Mouse (Mus musculus) liver, embryonic 15.5 days (tissue): ENCODE data around the gene Olfr1385. TPM values are rescaled to one million over a fixed set of nuclear protein-coding genes. Genes with fewer than 3 reads are reported as not detected.
"Not testable (repeated sequence)": the region's sequence is repeated elsewhere in the genome, so short reads cannot be mapped to it uniquely, and the experiment has no call there.

Experiments
- ATAC-seq: fragments of 200-750 bp; cut with Nextera tagmentation; 2 replicates; pipeline ENCODE4 v1.8.0; 2017; ENCODE audit warnings: moderate number of reproducible peaks, mild to moderate bottlenecking, moderate library complexity; ENCODE audit not compliant: insufficient read depth
- H3K27ac ChIP-seq: fragments of 300-500 bp; sonication (generic); replicated peaks from 2 replicates; pipeline ENCODE4 v1.5.1; 2015; ENCODE audit warnings: mild to moderate bottlenecking, inconsistent platforms
- H3K27me3 ChIP-seq: fragments of 300-500 bp; sonication (generic); 2 replicates; pipeline ENCODE4 v1.6.1; 2015; ENCODE audit warnings: mild to moderate bottlenecking, inconsistent platforms
- H3K36me3 ChIP-seq: fragments of 300-500 bp; sonication (generic); replicated peaks from 2 replicates; pipeline ENCODE4 v1.6.1; 2015; ENCODE audit warnings: moderate library complexity, mild to moderate bottlenecking, inconsistent platforms
- H3K4me1 ChIP-seq: fragments of 300-500 bp; sonication (generic); replicated peaks from 2 replicates; pipeline ENCODE4 v1.6.1; 2015; ENCODE audit warnings: inconsistent platforms
- H3K4me2 ChIP-seq: fragments of 300-500 bp; sonication (generic); 2 replicates; pipeline ENCODE4 v1.6.1; 2015; ENCODE audit warnings: moderate library complexity, mild to moderate bottlenecking, inconsistent platforms
- H3K4me3 ChIP-seq: fragments of 300-500 bp; sonication (generic); replicated peaks from 2 replicates; pipeline ENCODE4 v1.5.1; 2015; ENCODE audit warnings: mild to moderate bottlenecking, inconsistent platforms
- H3K9ac ChIP-seq: fragments of 300-500 bp; sonication (generic); 2 replicates; pipeline ENCODE4 v1.6.1; 2015; ENCODE audit warnings: moderate library complexity, mild to moderate bottlenecking, inconsistent platforms
- H3K9me3 ChIP-seq: fragments of 300-500 bp; sonication (generic); replicated peaks from 2 replicates; pipeline ENCODE4 v1.6.1; 2016; ENCODE audit warnings: inconsistent platforms
- WGBS: fragments of 180-500 bp; shearing (Covaris S2); methylation state at CpG from one replicate; pipeline ENCODE4 v1.1.7; 2015; ENCODE audit warnings: mixed read lengths; ENCODE audit not compliant: insufficient replicate concordance; 5-methylcytosine and 5-hydroxymethylcytosine counted together
- polyA plus RNA-seq: library from polyadenylated mRNA; unstranded; fragments of >200 nt; fragmentation: Nextera tagmentation; extraction: Ambion mirVana; gene quantifications from 2 replicates; pipeline ENCODE4 v1.2.1, GENCODE M21; 2015

The Olfr1385 gene
- polyA plus RNA-seq, result not detected in 2 replicates

DNA sequence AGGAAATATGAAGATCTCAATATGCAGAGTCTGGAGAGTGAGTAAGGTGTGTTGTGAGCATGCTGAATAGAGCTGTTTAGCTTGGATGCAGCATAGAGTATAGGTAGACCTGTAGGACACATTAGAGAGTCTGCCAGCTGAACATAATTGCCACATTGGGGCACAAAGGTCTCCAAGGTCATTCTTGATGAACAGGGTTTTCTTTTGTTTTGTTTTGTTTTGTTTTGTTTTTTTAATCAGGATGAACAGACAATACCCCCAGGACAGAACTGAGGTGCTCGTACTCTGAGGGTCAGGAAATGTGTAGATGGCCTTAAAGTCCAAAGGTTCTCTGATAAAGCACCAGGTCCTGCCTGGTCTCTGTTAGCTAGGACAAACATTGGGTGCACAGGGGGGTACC lies at the start of gene Olfr1385:
Gene Olfr1385 (plus strand): TSS at position 301 of the 400 bp plus-strand sequence.
- H3K27ac ChIP-seq, H3K4me2 ChIP-seq, H3K9ac ChIP-seq, H3K27me3 ChIP-seq, H3K9me3 ChIP-seq, H3K36me3 ChIP-seq, ATAC-seq, H3K4me1 ChIP-seq, H3K4me3 ChIP-seq: not testable (repeated sequence)
- 38% methylated on average over 1 of the region's 1 CpGs for WGBS

DNA sequence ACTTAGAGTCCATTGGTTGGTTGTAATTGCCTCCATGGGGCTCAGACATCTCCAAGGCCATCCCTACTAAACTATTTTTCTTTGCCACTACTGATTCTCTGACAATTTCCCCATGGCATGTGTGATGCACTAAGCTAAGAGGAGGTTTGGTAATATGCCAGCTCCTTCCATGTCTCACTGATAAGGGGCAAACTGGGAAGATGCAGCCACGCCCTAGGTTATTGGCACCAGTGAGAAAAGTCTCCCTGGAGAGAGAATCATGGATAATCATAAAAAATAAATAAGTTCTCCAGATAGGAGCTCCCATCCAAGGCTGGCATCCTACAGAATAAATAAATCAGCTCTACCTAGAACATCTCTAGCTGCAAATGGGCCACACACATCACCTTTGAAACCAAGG lies 33.8 kb upstream of the Olfr1385 start, which contains the start of gene Olfr1387:
Gene Olfr1387 (plus strand): TSS at position 301 of the 400 bp plus-strand sequence.
- no peak for ATAC-seq

DNA sequence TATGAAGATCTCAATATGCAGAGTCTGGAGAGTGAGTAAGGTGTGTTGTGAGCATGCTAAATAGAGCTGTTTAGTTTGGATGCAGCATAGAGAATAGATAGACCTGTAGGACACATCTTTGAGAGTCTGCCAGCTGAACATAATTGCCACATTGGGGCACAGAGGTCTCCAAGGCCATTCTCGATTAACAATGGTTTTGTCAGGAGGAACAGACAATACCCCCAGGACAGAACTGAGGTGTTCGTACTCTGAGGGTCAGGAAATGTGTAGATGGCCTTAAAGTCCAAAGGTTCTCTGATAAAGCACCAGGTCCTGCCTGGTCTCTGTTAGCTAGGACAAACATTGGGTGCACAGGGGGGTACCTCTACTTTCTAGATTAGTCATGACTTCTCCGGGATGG lies 24.1 kb upstream of the Olfr1385 start, which contains the start of gene Olfr1386:
Gene Olfr1386 (plus strand): TSS at position 301 of the 400 bp plus-strand sequence.
- H3K9me3 ChIP-seq, H3K4me2 ChIP-seq, H3K27ac ChIP-seq, H3K4me3 ChIP-seq, ATAC-seq, H3K9ac ChIP-seq, H3K4me1 ChIP-seq, H3K36me3 ChIP-seq, H3K27me3 ChIP-seq: not testable (repeated sequence)
- 51% methylated on average over 3 of the region's 3 CpGs for WGBS

More for the DNA sequence above, 33.8 kb upstream of the Olfr1385 start, which contains the start of gene Olfr1387:
- Histone ChIP-seq H3K27ac (no peak within 1 kb of the TSS), H3K4me3 (no peak within 1 kb of the TSS), H3K9me3 (no peaks in the 10 kb centered on the region), H3K4me1 (no peaks in the 10 kb centered on the region), H3K36me3 (no peaks in the 10 kb centered on the region), H3K27me3 (no peaks in the 10 kb centered on the region), H3K4me2 (no peak within 1 kb of the TSS), H3K9ac (no peak within 1 kb of the TSS)
- 53% methylated on average over 1 of the region's 1 CpGs for WGBS

DNA sequence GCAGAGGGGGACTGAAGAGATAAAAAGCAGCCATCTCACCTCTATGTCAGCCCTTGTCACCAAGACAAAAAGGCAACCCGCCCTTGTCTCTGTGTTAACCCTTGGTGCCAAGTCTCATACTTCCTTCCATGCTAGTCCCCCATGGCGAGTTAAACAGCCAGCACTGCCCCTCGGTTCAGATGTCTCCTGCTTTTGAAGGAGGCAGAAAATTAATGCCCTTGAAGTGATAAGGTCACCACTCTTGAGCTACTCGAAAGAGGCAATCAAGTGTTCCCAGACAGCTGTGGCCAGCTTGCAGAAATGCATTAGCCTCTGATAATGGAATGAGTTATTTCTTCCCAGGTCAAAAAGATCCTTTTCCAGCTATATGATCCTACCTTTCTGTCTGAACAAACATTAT lies 2.9 kb upstream of the Olfr1385 start:
- Histone ChIP-seq H3K36me3 (no peaks in the 10 kb centered on the region), H3K4me2 (no peak overlapping the region), H3K9ac (no peak overlapping the region), H3K4me3 (no peak overlapping the region), H3K27me3 (no peaks in the 10 kb centered on the region), H3K9me3 (no peaks in the 10 kb centered on the region), H3K4me1 (no peaks in the 10 kb centered on the region), H3K27ac (no peak overlapping the region)
- 40% methylated on average over 4 of the region's 4 CpGs for WGBS
- no peak for ATAC-seq

DNA sequence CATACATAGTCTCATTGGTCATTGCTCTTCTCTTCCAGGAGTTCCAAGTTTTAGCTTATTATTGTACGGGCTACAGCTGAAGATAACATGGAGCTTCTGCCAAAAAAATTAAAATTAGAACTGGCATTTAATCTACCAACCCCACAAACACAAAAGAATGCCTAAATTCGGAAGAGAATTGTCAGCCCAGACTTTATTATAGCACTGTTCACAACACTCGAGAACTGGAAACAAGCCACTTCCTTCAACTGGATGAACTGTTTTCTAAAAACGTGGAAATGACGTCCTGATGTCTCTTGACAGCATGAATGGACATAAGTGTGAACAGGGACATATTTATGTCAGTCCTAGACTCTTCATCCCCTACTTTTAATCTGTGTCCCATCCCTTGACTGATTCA lies 29.2 kb downstream of the Olfr1385 start:
- Histone ChIP-seq H3K4me1 (no peaks in the 10 kb centered on the region), H3K36me3 (no peaks in the 10 kb centered on the region), H3K9ac (no peak overlapping the region), H3K9me3 (no peaks in the 10 kb centered on the region), H3K4me3 (no peak overlapping the region), H3K27ac (no peak overlapping the region), H3K27me3 (no peaks in the 10 kb centered on the region), H3K4me2 (no peak overlapping the region)
- 34% methylated on average over 5 of the region's 5 CpGs for WGBS
- ATAC-seq, result no peak

DNA sequence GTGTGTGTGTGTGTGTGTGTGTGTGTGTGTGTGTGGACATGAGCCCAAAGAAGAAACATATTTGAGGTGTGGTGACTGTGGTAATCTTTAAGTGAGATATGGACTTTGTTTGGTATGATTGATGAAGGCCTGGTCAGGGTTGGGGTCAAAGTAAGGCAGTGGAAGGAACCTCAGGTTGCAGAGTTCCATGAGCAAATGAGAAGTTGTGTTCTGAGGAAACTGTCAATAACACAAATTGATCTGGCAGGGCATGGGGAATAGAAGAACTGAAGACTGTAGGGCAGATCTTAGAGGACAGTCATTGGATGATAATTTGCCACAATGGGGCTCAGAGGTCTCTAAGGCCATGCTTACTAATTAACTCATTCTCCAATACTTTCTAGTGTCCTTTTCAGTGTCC lies 30.5 kb downstream of the Olfr1385 start, which contains the start of gene Olfr1383:
Gene Olfr1383 (plus strand): TSS at position 301 of the 400 bp plus-strand sequence.
- Histone ChIP-seq H3K9me3 (no peaks in the 10 kb centered on the region), H3K36me3 (no peaks in the 10 kb centered on the region), H3K4me3 (no peak within 1 kb of the TSS), H3K27me3 (no peaks in the 10 kb centered on the region), H3K4me2 (no peak within 1 kb of the TSS), H3K4me1 (no peaks in the 10 kb centered on the region), H3K9ac (no peak within 1 kb of the TSS), H3K27ac (no peak within 1 kb of the TSS)
- ATAC-seq, result no peak

GRCm38 (mm10) chr11:49527947-49528346 lies 39.1 kb downstream of the Olfr1385 start, which contains the start of gene Olfr1382:
Gene Olfr1382 (plus strand): TSS chr11:49528247.
- ATAC-seq, result no peak
- H3K36me3 ChIP-seq, result no peaks in the 10 kb centered on the region
- no peaks in the 10 kb centered on the region for H3K27me3 ChIP-seq
- H3K9me3 ChIP-seq, result no peaks in the 10 kb centered on the region
- no peak within 1 kb of the TSS for H3K9ac ChIP-seq
- no peaks in the 10 kb centered on the region for H3K4me1 ChIP-seq
- WGBS, result 60% methylated on average over 3 of the region's 3 CpGs
- no peak within 1 kb of the TSS for H3K4me2 ChIP-seq
- no peak within 1 kb of the TSS for H3K4me3 ChIP-seq
- H3K27ac ChIP-seq, result no peak within 1 kb of the TSS

GRCm38 (mm10) chr11:49532761-49533160 lies 43.9 kb downstream of the Olfr1385 start:
- H3K9ac ChIP-seq, result no peak overlapping the region
- no peaks in the 10 kb centered on the region for H3K27me3 ChIP-seq
- no peaks in the 10 kb centered on the region for H3K9me3 ChIP-seq
- no peak overlapping the region for H3K4me3 ChIP-seq
- no peaks in the 10 kb centered on the region for H3K4me1 ChIP-seq
- no peak overlapping the region for H3K4me2 ChIP-seq
- no peaks in the 10 kb centered on the region for H3K36me3 ChIP-seq
- no peak for ATAC-seq
- H3K27ac ChIP-seq, result no peak overlapping the region

DNA sequence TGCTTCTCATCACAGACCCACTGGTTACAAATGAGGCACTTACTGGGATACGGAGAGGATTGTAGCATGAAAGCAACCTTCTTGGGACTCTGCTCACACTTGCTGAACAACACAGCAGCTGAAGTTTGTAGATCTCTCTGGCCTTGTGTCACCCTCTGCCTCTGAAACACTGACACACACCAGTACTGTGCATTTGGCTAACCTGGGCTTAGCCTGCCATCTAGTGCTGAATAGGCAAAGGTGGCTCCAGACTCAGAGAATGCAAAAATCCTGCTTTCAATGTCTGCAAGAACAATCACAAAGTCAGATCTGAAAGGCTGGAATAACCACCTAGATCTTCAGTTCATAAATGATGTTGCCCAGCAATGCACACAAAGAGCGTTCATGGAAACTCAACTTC lies 47.8 kb downstream of the Olfr1385 start:
- not testable (repeated sequence) for H3K36me3 ChIP-seq, H3K9ac ChIP-seq, ATAC-seq, H3K4me2 ChIP-seq, H3K4me1 ChIP-seq, H3K27ac ChIP-seq, H3K27me3 ChIP-seq, H3K9me3 ChIP-seq, H3K4me3 ChIP-seq
- 70% methylated on average over 2 of the region's 2 CpGs for WGBS

DNA sequence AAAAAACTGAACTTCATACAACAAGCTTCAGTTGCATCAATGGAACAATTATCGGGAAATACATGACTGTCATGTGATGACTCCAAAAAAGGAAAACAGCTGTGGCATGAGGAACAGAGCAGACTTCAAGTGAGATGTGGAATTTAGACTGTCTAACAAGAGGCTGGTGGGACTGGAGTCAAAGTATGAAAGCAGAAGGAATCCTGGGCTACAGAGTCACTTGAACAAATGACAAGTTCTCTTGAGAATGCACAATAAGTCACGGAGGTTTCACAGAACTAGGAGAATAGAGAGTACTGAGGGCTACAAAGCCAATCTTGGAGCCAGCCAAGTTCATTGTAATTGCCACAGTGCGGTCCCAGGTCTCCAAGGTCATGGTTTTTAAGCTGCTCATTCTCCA lies 54.3 kb downstream of the Olfr1385 start, which contains the start of gene Olfr1381:
Gene Olfr1381 (plus strand): TSS at position 301 of the 400 bp plus-strand sequence.
- H3K27me3 ChIP-seq, H3K27ac ChIP-seq, H3K4me1 ChIP-seq, H3K4me2 ChIP-seq, H3K9ac ChIP-seq, H3K9me3 ChIP-seq, H3K36me3 ChIP-seq, H3K4me3 ChIP-seq, ATAC-seq: not testable (repeated sequence)
- 53% methylated on average over 3 of the region's 3 CpGs for WGBS
